Mouse (Mus musculus) kidney, adult 2 months (tissue): ENCODE results near the gene Osbpl9.

Source experiments
- CTCF ChIP-seq: fragments of 200-500 bp; conservative IDR thresholded peaks from 2 replicates; pipeline ENCODE4 v1.5.1; 2011; ENCODE audit warnings: low read depth, mild to moderate bottlenecking, control low read depth, low read length, moderate library complexity, mixed read lengths; ENCODE audit not compliant: insufficient read depth, insufficient read length
- POLR2A ChIP-seq: fragments of 200-500 bp; IDR thresholded peaks from one replicate; pipeline ENCODE4 v1.6.1; 2011; ENCODE audit warnings: low read depth, low read length, control low read depth

DNA sequence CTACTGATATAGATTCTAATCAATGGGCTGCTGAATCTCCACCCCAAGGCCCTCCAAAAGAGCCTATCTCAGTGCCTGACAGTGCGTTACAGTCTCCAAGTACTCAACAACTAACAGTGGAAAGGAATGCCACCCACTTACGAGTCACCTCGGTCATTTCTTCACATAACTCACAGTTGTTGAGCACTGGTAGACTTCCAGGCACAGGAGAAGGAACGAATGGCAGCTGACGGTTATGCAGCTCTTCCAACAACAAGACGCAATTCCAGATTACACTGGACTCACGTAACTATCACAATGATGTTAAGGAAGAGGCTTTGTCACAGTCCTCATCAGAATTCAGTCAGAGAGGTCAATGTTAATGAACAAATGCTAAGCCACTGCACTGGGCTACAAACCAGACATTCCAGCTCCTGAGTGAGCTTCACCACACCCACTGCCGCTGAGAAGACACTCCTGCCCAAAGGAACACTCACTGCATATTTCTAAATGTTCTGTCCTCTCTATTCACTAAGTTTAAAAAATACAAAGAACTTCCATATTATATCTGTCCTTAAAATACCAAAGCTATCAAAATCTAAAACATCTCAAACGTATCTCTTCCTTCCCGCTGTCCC is 70.7 kb downstream of the Osbpl9 start:
- TF ChIP-seq CTCF: no peak
- no peak for TF ChIP-seq POLR2A
